Mouse (Mus musculus): ENCODE results near the gene Agbl3. TPM values are rescaled to one million over a fixed set of nuclear protein-coding genes. Genes with fewer than 3 reads are reported as not detected.
A peak's percentile ranks its signal among the peaks of the same experiment; 100 is the strongest.

Gene Agbl3
- polyA plus RNA-seq, 1 experiment, result not detected

DNA sequence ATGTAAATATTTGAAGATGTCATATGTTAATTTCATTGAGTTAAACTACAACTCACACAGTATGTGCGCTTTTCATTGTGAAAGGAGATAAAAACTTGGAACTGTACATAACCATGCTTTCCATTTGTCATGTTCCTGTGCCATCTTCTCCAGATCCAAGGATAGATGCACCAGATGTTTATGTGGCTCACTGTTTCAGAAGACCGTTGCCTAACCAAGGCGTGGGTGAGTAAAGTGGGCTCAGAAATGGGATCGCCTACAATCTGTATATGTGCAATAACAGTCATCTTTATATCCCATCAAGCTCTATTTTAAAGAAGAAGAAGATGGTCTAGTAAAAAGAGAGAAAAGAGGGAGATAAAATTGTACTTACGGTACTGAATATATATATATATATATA, 52.1 kb downstream of the Agbl3 start:
- no peak for TF ChIP-seq POLR2A (IDR thresholded peaks at IDR 0.05; ENCODE audit: insufficient read depth, low read depth, low read length)
- TF ChIP-seq CTCF (IDR thresholded peaks at IDR 0.05; ENCODE audit: insufficient read depth, low read depth, low read length), result no peak
- H3K4me1 ChIP-seq (ENCODE audit: control insufficient read depth, insufficient read depth, low read length), result no peaks in the 10 kb centered on the region
- no peak overlapping the region for H3K27ac ChIP-seq (ENCODE audit: insufficient read depth, low read depth, low read length)
- H3K4me3 ChIP-seq (ENCODE audit: insufficient read depth, low read depth, low read length), result no peak overlapping the region
- WGBS, result 91% methylated on average over 5 of the region's 5 CpGs

DNA sequence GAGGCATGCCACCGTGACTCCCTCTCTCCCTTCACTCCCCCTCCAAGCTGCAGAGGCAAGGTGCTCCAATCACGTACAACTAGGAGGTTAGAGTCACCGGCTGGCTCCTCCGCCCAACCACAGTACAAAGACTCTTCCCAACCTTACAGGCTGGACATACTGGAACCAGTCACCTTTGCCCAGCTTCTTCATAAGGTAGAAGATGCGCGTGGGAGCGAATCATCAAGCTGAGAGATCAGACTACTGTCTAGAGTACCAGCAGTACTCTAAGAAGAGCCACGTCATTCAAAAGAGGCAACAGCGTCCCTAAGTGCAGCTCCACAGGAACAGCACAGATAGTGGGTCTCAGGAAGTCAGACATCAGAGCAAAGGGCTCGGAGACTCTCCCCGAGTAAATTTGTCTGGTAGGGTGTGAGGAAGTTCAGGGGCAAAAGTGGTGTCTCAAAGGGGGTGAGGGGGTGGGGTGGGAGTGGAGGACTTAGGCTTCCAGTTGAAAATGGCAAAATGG, 81.4 kb downstream of the Agbl3 start:
- TF ChIP-seq CTCF (IDR thresholded peaks at IDR 0.05; ENCODE audit: insufficient read depth, low read depth, low read length) (no peak), POLR2A (IDR thresholded peaks at IDR 0.05; ENCODE audit: insufficient read depth, low read depth, low read length) (no peak)
- H3K4me1 ChIP-seq (ENCODE audit: control insufficient read depth, insufficient read depth, low read length), result no peaks in the 10 kb centered on the region
- H3K27ac ChIP-seq (ENCODE audit: insufficient read depth, low read depth, low read length), result no peak overlapping the region
- H3K4me3 ChIP-seq (ENCODE audit: insufficient read depth, low read depth, low read length), result no peak overlapping the region
- whole genome bisulfite sequencing, result 93% methylated on average over 11 of the region's 11 CpGs

DNA sequence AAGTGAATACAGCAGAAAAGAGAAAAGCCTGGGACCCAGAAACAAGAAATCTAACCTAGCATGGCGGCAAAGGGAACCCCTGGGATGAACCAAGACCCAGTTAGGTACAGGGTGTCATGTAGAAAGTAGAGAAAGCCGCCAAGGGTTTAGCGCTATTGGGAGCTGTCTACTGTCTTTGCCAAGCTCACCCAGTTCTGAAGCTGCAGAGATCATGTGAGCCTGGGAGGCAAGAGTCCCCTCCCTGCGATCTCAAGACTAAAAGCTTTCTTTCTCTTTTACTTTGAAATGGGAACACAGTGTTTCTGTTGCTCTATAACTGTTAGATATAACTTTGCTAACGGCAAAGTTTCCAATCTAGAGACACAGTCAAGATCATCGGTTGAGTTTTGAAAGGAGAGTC, 82.1 kb downstream of the Agbl3 start:
- H3K27ac ChIP-seq (ENCODE audit: insufficient read depth, low read depth, low read length), result peak overlapping the region; percentile 75
- WGBS, result 89% methylated on average over 6 of the region's 6 CpGs

DNA sequence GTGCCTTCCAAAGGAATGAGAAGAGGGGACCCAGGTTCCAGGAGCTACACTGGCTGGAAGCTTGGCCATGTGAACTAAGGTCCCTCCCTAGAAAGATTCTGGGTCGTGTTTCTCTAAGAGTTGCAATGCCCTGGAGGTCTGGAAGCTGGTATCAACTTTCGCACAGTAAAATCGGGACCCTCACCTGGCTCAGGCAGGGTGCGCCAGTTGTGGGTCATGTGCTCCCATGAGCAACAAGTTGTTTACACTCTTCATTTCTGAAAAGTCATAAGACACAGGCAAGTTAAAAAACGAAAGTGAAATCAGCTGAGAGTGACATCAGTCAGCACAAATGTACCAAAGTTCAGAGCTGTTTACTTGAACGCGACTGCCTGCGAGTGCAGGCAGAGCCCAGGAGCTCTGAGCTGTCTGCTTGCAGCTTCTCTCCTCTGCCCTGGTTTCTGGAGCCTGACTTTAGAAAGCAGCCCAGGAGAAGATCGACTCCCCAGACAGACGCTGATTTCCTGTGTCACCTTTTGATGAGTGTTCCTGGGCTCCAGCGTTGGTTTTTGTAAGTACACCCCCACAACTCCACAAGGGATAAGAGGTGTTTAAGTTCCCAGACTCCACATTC, 82.7 kb downstream of the Agbl3 start, which contains the start of gene Tmem140:
Gene Tmem140, plus strand, starts transcription at position 356 of the 613 bp plus-strand sequence.
- 64% methylated on average over 11 of the region's 11 CpGs for WGBS

More for the DNA sequence above, 82.1 kb downstream of the Agbl3 start:
- H3K4me3 ChIP-seq (ENCODE audit: insufficient read depth, low read depth, low read length), result no peak overlapping the region
- TF ChIP-seq CTCF (IDR thresholded peaks at IDR 0.05; ENCODE audit: insufficient read depth, low read depth, low read length) (no peak), POLR2A (IDR thresholded peaks at IDR 0.05; ENCODE audit: insufficient read depth, low read depth, low read length) (no peak)
- H3K4me1 ChIP-seq (ENCODE audit: control insufficient read depth, insufficient read depth, low read length), result no peaks in the 10 kb centered on the region

DNA sequence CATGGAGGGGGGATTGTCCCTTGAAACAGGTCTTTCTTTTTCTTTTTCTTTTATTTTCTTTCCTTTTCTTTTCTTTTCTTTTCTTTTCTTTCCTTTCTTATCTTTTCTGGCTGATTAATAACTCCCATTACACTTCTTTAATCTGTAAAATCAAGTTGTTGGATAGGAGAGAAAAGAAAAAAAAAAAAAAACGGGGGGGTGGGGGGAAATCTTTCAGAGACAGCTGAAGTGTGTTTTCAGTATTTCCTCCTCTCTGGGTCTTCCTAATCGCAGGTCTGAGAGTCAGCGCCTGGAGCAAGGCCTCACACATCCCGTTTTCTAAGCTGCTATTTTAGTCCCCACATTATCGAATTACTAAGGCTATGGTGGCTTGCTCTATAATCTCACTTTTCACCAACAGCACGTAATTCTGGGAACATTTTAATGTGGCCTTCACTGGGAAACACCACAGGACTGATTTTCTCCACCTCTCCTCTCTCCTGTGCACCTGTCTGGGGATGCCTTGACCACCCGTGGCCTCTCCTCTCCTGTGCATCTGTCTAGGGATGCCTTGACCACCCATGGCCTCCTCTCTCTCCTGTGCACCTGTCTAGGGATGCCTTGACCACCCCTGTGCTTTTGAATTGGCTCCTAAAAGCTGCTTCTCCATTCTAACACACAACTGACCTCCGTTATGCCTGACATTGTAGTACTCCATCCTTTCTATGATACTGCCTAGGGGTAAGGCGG, 83.7 kb downstream of the Agbl3 start:
- H3K4me3 ChIP-seq (ENCODE audit: insufficient read depth, low read depth, low read length), result no peak overlapping the region
- no peak overlapping the region for H3K27ac ChIP-seq (ENCODE audit: insufficient read depth, low read depth, low read length)
- H3K4me1 ChIP-seq (ENCODE audit: control insufficient read depth, insufficient read depth, low read length), result no peaks in the 10 kb centered on the region
- TF ChIP-seq CTCF (IDR thresholded peaks at IDR 0.05; ENCODE audit: insufficient read depth, low read depth, low read length) (no peak), POLR2A (IDR thresholded peaks at IDR 0.05; ENCODE audit: insufficient read depth, low read depth, low read length) (no peak)
- 53% methylated on average over 9 of the region's 9 CpGs for WGBS

More for the DNA sequence above, 82.7 kb downstream of the Agbl3 start, which contains the start of gene Tmem140:
- Histone ChIP-seq H3K4me1 (ENCODE audit: control insufficient read depth, insufficient read depth, low read length) (no peaks in the 10 kb centered on the region), H3K27ac (ENCODE audit: insufficient read depth, low read depth, low read length) (peak within 1 kb of the TSS; percentile 75), H3K4me3 (ENCODE audit: insufficient read depth, low read depth, low read length) (peak within 1 kb of the TSS; percentile 33)
- TF ChIP-seq CTCF (IDR thresholded peaks at IDR 0.05; ENCODE audit: insufficient read depth, low read depth, low read length) (no peak), POLR2A (IDR thresholded peaks at IDR 0.05; ENCODE audit: insufficient read depth, low read depth, low read length) (no peak)

DNA sequence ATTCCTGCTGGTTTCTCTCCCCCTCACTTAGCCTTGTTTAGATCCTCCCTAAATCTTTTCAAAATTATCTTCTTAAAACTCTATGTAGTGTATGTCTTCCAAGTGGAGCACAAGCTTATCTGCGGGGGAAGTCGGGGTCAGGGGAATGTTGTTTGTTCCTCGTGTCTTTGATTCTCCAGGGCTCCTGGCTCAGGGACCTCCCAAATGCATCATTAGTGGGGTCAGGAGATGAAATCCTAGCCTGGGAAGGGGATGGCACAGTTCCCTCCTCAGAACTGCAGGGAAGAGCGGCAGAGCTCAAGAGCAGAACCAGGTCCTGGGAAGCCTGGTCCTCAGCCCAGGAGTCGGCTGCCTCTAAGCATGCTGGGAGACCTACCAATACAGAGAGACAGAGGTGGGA, 85.0 kb downstream of the Agbl3 start:
- TF ChIP-seq CTCF (IDR thresholded peaks at IDR 0.05; ENCODE audit: insufficient read depth, low read depth, low read length), result no peak
- TF ChIP-seq POLR2A (IDR thresholded peaks at IDR 0.05; ENCODE audit: insufficient read depth, low read depth, low read length), result no peak
- no peak overlapping the region for H3K27ac ChIP-seq (ENCODE audit: insufficient read depth, low read depth, low read length)
- 80% methylated on average over 5 of the region's 5 CpGs for WGBS
- H3K4me1 ChIP-seq (ENCODE audit: control insufficient read depth, insufficient read depth, low read length), result no peaks in the 10 kb centered on the region
- H3K4me3 ChIP-seq (ENCODE audit: insufficient read depth, low read depth, low read length), result no peak overlapping the region

DNA sequence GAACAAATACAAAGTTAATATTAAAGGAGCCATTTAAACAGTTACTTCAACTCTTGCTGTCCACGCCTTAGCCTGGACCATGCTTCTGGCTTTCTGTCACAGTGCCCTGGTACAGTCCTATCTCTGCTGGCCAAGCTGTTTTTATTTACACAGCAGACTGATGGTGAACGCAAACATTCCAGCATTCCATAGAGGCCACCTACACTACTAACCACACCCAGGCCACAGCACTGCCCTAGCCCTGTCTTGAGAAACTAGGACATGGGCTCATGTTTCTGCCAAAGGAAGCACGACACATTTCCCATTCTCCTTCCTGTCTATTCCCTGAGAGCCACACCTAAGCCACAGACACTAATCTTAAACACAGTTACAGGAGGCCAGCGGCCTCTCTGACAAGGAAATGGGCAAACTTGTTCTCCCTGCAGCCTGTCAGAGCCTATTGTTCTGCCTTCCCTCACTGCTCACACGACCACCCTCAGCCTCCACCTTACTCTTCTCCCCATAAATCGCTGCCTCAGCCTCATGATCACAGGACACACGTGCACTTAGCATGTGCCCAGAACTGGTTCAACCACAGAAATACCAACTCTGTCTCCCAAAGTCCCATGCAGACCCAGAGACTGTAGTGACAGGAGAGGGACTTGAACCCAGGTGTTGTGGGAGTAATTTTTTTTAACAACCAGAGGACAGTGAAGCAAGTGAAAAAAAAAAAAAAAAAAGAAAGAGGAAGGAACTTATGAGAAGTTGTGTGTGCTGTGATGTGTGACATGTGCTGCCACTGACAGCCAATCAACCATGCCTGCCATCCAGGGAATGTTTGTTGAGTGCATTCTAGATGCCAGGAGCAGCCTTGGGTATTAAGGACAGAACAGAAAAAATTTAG, 85.7 kb downstream of the Agbl3 start:
- no peak overlapping the region for H3K4me3 ChIP-seq (ENCODE audit: insufficient read depth, low read depth, low read length)
- TF ChIP-seq POLR2A (IDR thresholded peaks at IDR 0.05; ENCODE audit: insufficient read depth, low read depth, low read length), result no peak
- no peak for TF ChIP-seq CTCF (IDR thresholded peaks at IDR 0.05; ENCODE audit: insufficient read depth, low read depth, low read length)
- no peak overlapping the region for H3K27ac ChIP-seq (ENCODE audit: insufficient read depth, low read depth, low read length)
- H3K4me1 ChIP-seq (ENCODE audit: control insufficient read depth, insufficient read depth, low read length), result no peaks in the 10 kb centered on the region
- 74% methylated on average over 7 of the region's 7 CpGs for WGBS

DNA sequence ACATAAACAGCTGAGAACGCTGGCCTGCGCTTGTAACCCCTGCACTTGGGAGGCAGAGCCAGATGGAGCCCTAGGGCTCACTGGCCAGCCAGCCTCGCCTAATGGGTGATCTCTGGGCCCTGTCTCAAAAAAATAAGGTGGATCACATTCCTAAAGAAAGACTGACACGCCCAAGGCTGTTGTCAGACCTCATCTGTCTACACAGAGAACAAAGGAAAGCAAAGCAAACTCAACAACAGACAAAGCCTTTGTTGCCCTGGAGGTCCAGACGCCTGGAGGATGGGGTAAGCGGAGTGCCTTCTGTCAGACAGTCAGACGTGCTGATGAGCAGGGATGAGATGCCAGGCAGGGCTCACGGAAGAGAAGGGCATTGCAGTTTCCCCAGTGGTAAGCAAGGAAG, 86.6 kb downstream of the Agbl3 start:
- no peaks in the 10 kb centered on the region for H3K4me1 ChIP-seq (ENCODE audit: control insufficient read depth, insufficient read depth, low read length)
- H3K27ac ChIP-seq (ENCODE audit: insufficient read depth, low read depth, low read length), result no peak overlapping the region
- 80% methylated on average over 8 of the region's 8 CpGs for WGBS
- no peak overlapping the region for H3K4me3 ChIP-seq (ENCODE audit: insufficient read depth, low read depth, low read length)
- TF ChIP-seq POLR2A (IDR thresholded peaks at IDR 0.05; ENCODE audit: insufficient read depth, low read depth, low read length), result no peak
- no peak for TF ChIP-seq CTCF (IDR thresholded peaks at IDR 0.05; ENCODE audit: insufficient read depth, low read depth, low read length)
